10 mouse cellular contexts compared by ENCODE assay signal in genomic region chrX:103991702-103992101, GRCm38 (mm10). TPM values are rescaled to one million over a fixed set of nuclear protein-coding genes. Genes with fewer than 3 reads are reported as not detected.
DNase-seq lines count a peak whose midpoint lies in the region; ATAC-seq lines count a peak whose summit lies in the region.
"Had no signal": no experiment of that assay in that cellular context is flagged by ENCODE, and none has a peak within 500 bp of the region (broad histone marks: within the 10 kb centered on the region; RNA-seq: fewer than 3 reads in every experiment).

No protein-coding gene starts in this region.

- WGBS in intestine, embryonic 14.5 days, result 40% methylated on average over 10 of the region's 10 CpGs
- 42% methylated on average over 10 of the region's 10 CpGs for WGBS in intestine, embryonic 15.5 days
- 37% methylated on average over 10 of the region's 10 CpGs for WGBS in forebrain, embryonic 15.5 days

- ATAC-seq in intestine, embryonic 14.5 days (replicated peaks; ENCODE audit: low FRiP score, low TSS enrichment, low read depth), result 0 out of 2 replicates have a peak, but pooled peaks have one; percentile 36
- no peak for ATAC-seq in intestine, embryonic 15.5 days
- peak; percentile 58; the same call in 1 of the 2 replicates for ATAC-seq in common myeloid progenitor, adult 5-6 weeks (replicated peaks; ENCODE audit: low read depth, poor library complexity, severe bottlenecking)
- no peak for ATAC-seq in forebrain, embryonic 15.5 days (replicated peaks)
- ATAC-seq in cerebellum, adult (ENCODE audit: insufficient number of reproducible peaks, low FRiP score, low TSS enrichment), result no peak

- no peaks in the 10 kb centered on the region; the same call in none of the 2 replicates for H3K27me3 ChIP-seq in intestine, embryonic 14.5 days (replicated peaks; ENCODE audit: control insufficient read depth, insufficient read depth, low read length)
- H3K27me3 ChIP-seq in intestine, embryonic 15.5 days (replicated peaks), result no peaks in the 10 kb centered on the region
- H3K27me3 ChIP-seq in forebrain, embryonic 15.5 days, result peaks cover 12% of the 10 kb centered on the region; the same call in 1 of the 2 replicates

- H3K36me3 ChIP-seq in intestine, embryonic 14.5 days (ENCODE audit: control insufficient read depth, insufficient read depth, low read length), result no peaks in the 10 kb centered on the region
- H3K36me3 ChIP-seq in intestine, embryonic 15.5 days, result no peaks in the 10 kb centered on the region
- H3K36me3 ChIP-seq in forebrain, embryonic 15.5 days, result no peaks in the 10 kb centered on the region
- H3K36me3 ChIP-seq: liver, embryonic 13.5 days had no signal

- no peak overlapping the region for H3K9ac ChIP-seq in intestine, embryonic 14.5 days (ENCODE audit: low read length)
- no peak overlapping the region for H3K9ac ChIP-seq in intestine, embryonic 15.5 days
- no peak overlapping the region for H3K9ac ChIP-seq in forebrain, embryonic 15.5 days (replicated peaks)
- H3K9ac ChIP-seq: liver, embryonic 13.5 days had no signal

- H3K27ac ChIP-seq in intestine, embryonic 14.5 days (ENCODE audit: low read depth), result no peak overlapping the region
- H3K27ac ChIP-seq in intestine, embryonic 15.5 days, result no peak overlapping the region
- no peak overlapping the region for H3K27ac ChIP-seq in forebrain, embryonic 15.5 days (replicated peaks)
- H3K27ac ChIP-seq: liver, embryonic 13.5 days had no signal

- no peaks in the 10 kb centered on the region for H3K9me3 ChIP-seq in intestine, embryonic 14.5 days (ENCODE audit: control insufficient read depth, low read length)
- H3K9me3 ChIP-seq in intestine, embryonic 15.5 days, result no peaks in the 10 kb centered on the region
- no peaks in the 10 kb centered on the region for H3K9me3 ChIP-seq in forebrain, embryonic 15.5 days
- H3K9me3 ChIP-seq: liver, embryonic 13.5 days had no signal

- no peak overlapping the region for H3K4me3 ChIP-seq in intestine, embryonic 14.5 days (ENCODE audit: low read depth, low read length)
- no peak overlapping the region for H3K4me3 ChIP-seq in intestine, embryonic 15.5 days (replicated peaks)
- H3K4me3 ChIP-seq in forebrain, embryonic 15.5 days, result no peak overlapping the region
- H3K4me3 ChIP-seq: liver, embryonic 13.5 days had no signal

- no peak for DNase-seq in intestine, embryonic 14.5 days (ENCODE audit: low spot score)
- DNase-seq in ES-CJ7 (ENCODE audit: low read depth, low spot score), result peak; percentile 45
- peak; percentile 40 for DNase-seq in lung, postnatal 10 days
- no peak for DNase-seq in cerebellum, adult 8-10 months
- DNase-seq: liver, embryonic 13.5 days; right cerebral cortex, adult 18-20 months had no signal

- no peak overlapping the region for H3K4me2 ChIP-seq in intestine, embryonic 14.5 days (ENCODE audit: low read length)
- no peak overlapping the region for H3K4me2 ChIP-seq in intestine, embryonic 15.5 days (replicated peaks)
- H3K4me2 ChIP-seq in forebrain, embryonic 15.5 days (replicated peaks), result no peak overlapping the region
- H3K4me2 ChIP-seq: liver, embryonic 13.5 days had no signal

- no peaks in the 10 kb centered on the region for H3K4me1 ChIP-seq in intestine, embryonic 14.5 days (replicated peaks; ENCODE audit: control insufficient read depth, insufficient read depth, low read length)
- no peaks in the 10 kb centered on the region for H3K4me1 ChIP-seq in intestine, embryonic 15.5 days (replicated peaks)
- no peaks in the 10 kb centered on the region for H3K4me1 ChIP-seq in forebrain, embryonic 15.5 days
- H3K4me1 ChIP-seq: liver, embryonic 13.5 days had no signal

RNA-seq across cellular contexts. Expression of gene Rlim, which starts 10.6 kb away (rescaled TPM):
- 33.6 and 40.3 TPM in 2 replicates for polyA plus RNA-seq in intestine, embryonic 14.5 days (2014; fragmentation: Nextera tagmentation; extraction: Ambion mirVana)
- 28.0 and 29.2 TPM in 2 replicates for polyA plus RNA-seq in intestine, embryonic 15.5 days (2015; fragmentation: Nextera tagmentation; extraction: Ambion mirVana)
- total RNA-seq in common myeloid progenitor, adult 5-6 weeks (2017), result 125 and 139 TPM in 2 replicates
- polyA plus RNA-seq in forebrain, embryonic 15.5 days (2015; fragmentation: Nextera tagmentation; extraction: Ambion mirVana), result 32.2 and 33.5 TPM in 2 replicates

Comparison
In these comparisons a context has a peak if more than half of its experiments do, and no peak if none do; other contexts are left out.
1. ATAC-seq: peak in intestine, embryonic 14.5 days (single experiment) and common myeloid progenitor, adult 5-6 weeks (single experiment); none in intestine, embryonic 15.5 days (single experiment), forebrain, embryonic 15.5 days (single experiment) and cerebellum, adult (single experiment).
2. DNase-seq: peak in ES-CJ7 (single experiment) and lung, postnatal 10 days (single experiment); none in intestine, embryonic 14.5 days (single experiment) and cerebellum, adult 8-10 months (single experiment).